Mouse (Mus musculus): ENCODE results near the gene Dip2b.

- TF ChIP-seq POLR2A (IDR thresholded peaks at IDR 0.05; ENCODE audit: insufficient read depth, low read depth, low read length), result no peak
- no peak for TF ChIP-seq CTCF (IDR thresholded peaks at IDR 0.05)
Observed at GRCm38 (mm10) chr15:100119225-100119788, 80.8 kb downstream of the Dip2b start.
